Mouse (Mus musculus): ENCODE measurements at regions not wholly inside any gene's neighbourhood (a gene's known extent, or its start where the extent isn't known, plus 50 kb on each side); places are given as distances from the start of the nearest gene placed in this dataset.

DNA sequence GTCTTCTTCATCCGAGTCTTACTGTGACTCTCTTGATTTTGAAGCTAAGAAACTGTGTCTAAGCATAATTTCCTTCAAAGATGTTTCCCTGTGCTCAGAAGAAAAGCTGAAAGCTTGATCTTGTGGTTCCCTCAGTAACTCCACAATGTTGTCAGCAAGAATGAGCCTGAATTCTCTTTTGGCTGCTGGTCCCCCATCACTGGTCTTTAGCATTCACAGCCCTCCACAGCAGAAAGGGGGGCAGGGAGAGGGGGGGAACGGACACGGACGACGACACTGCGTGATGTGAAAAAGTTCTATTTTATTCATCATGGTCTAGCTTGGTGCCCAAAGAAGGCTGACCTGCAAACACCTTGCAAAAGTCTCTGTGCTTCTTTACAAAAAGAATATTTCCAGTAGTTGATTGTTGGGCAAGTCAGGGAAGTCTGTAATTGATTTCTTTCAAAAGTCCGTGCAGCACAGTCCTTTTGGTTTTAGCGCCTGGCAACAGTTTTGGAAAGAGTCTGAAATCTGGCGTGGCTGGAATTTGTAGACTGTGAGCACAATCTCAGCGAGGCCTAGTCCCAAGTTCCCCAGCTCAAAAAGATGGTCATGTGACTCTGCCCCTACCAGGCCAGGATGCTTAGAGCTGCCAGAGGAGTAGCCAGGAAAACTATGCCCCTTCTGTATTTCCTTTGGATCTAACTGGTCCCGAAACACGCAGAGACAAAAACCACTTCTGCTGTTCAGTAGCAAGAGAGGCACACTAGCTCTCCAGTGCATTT, 254.7 kb downstream of the Ndfip2 start:
- TF ChIP-seq CTCF (IDR thresholded peaks at IDR 0.05; ENCODE audit: borderline replicate concordance, extremely low read depth, insufficient read depth, insufficient read length) (no peak), POLR2A (IDR thresholded peaks at IDR 0.05; ENCODE audit: borderline replicate concordance, extremely low read depth, insufficient read depth, insufficient read length, poor library complexity, severe bottlenecking) (no peak)

Measured in brain, embryonic 14.5 days (tissue).